ENCODE assay signal across 8 mouse cellular contexts in genomic region chr5:75155741-75156553, GRCm38 (mm10). TPM values are rescaled to one million over a fixed set of nuclear protein-coding genes. Genes with fewer than 3 reads are reported as not detected.
DNase-seq lines count a peak whose midpoint lies in the region; ATAC-seq and TF ChIP-seq lines count a peak whose summit lies in the region.

No protein-coding gene starts in this region.

- H3K4me1 ChIP-seq in bone marrow macrophage, adult 2 months (ENCODE audit: control insufficient read depth, insufficient read depth, low read length) = peaks cover 9% of the 10 kb centered on the region; the same call in 1 of the 2 replicates
- H3K4me1 ChIP-seq in embryonic facial prominence, embryonic 15.5 days = peaks cover 33% of the 10 kb centered on the region
- peaks cover 46% of the 10 kb centered on the region for H3K4me1 ChIP-seq in heart, embryonic 13.5 days
- H3K4me1 ChIP-seq in kidney, embryonic 16.5 days (ENCODE audit: insufficient read depth, low read length) = peaks cover 19% of the 10 kb centered on the region
- H3K4me1 ChIP-seq in liver, embryonic 12.5 days = 0 out of 2 replicates have a peak, but pooled peaks cover 18% of the 10 kb centered on the region
- peaks cover 15% of the 10 kb centered on the region; the same call in 1 of the 2 replicates for H3K4me1 ChIP-seq in stomach, embryonic 14.5 days (ENCODE audit: control insufficient read depth, insufficient read depth, low read length)

- under 1% methylated on average over 51 of the region's 52 CpGs for WGBS in embryonic facial prominence, embryonic 15.5 days
- under 1% methylated on average over 52 of the region's 52 CpGs for WGBS in heart, embryonic 13.5 days
- under 1% methylated on average over 51 of the region's 52 CpGs for WGBS in kidney, embryonic 16.5 days
- WGBS in liver, embryonic 12.5 days (ENCODE audit: insufficient replicate concordance) = under 1% methylated on average over 52 of the region's 52 CpGs
- under 1% methylated on average over 49 of the region's 52 CpGs for WGBS in stomach, embryonic 14.5 days

- no peak for TF ChIP-seq POLR2A in bone marrow macrophage, adult 2 months (IDR thresholded peaks at IDR 0.05; ENCODE audit: borderline replicate concordance, low read depth, low read length)

- peaks cover 17% of the 10 kb centered on the region for H3K27me3 ChIP-seq in embryonic facial prominence, embryonic 15.5 days
- peaks cover 46% of the 10 kb centered on the region for H3K27me3 ChIP-seq in heart, embryonic 13.5 days (replicated peaks)
- H3K27me3 ChIP-seq in kidney, embryonic 16.5 days (ENCODE audit: insufficient read depth, low read length) = peaks cover 32% of the 10 kb centered on the region
- H3K27me3 ChIP-seq in liver, embryonic 12.5 days (replicated peaks) = peaks cover 84% of the 10 kb centered on the region
- H3K27me3 ChIP-seq in stomach, embryonic 14.5 days (ENCODE audit: control insufficient read depth, insufficient read depth, low read length) = no peaks in the 10 kb centered on the region

- peak; percentile 53 to 56 for DNase-seq in B cell, adult 2 months
- DNase-seq in natural killer cell, adult 2 months (ENCODE audit: low spot score in 2 of 2) = peak; percentile 45 to 58

- peak overlapping the region; percentile 8 for H3K4me3 ChIP-seq in bone marrow macrophage, adult 2 months (ENCODE audit: insufficient read depth, low read length)
- H3K4me3 ChIP-seq in embryonic facial prominence, embryonic 15.5 days (replicated peaks) = peak overlapping the region; percentile 66
- peak overlapping the region; percentile 62 for H3K4me3 ChIP-seq in heart, embryonic 13.5 days
- H3K4me3 ChIP-seq in kidney, embryonic 16.5 days (ENCODE audit: low read length) = peak overlapping the region; percentile 64
- H3K4me3 ChIP-seq in liver, embryonic 12.5 days = peak overlapping the region; percentile 43
- H3K4me3 ChIP-seq in stomach, embryonic 14.5 days (ENCODE audit: low read depth, low read length) = peak overlapping the region; percentile 63

- ATAC-seq in embryonic facial prominence, embryonic 15.5 days (ENCODE audit: insufficient number of reproducible peaks, low FRiP score, low TSS enrichment, low read depth) = peak; percentile 79
- ATAC-seq in heart, embryonic 13.5 days (ENCODE audit: extremely low read depth, insufficient number of reproducible peaks, low FRiP score, low TSS enrichment) = peak; percentile 40; the same call in 1 of the 2 replicates
- peak; percentile 91 for ATAC-seq in kidney, embryonic 16.5 days (ENCODE audit: low FRiP score, low TSS enrichment)
- peak; percentile 70 for ATAC-seq in liver, embryonic 12.5 days
- peak; percentile 77 for ATAC-seq in stomach, embryonic 14.5 days (ENCODE audit: insufficient number of reproducible peaks, insufficient read depth, low FRiP score, low read depth)

- peak; percentile 41 for TF ChIP-seq CTCF in bone marrow macrophage, adult 2 months (IDR thresholded peaks at IDR 0.05; ENCODE audit: low read depth, low read length)

- 0 out of 2 replicates have a peak, but pooled peaks cover 1% of the 10 kb centered on the region for H3K36me3 ChIP-seq in embryonic facial prominence, embryonic 15.5 days
- H3K36me3 ChIP-seq in heart, embryonic 13.5 days = no peaks in the 10 kb centered on the region
- no peaks in the 10 kb centered on the region for H3K36me3 ChIP-seq in kidney, embryonic 16.5 days (ENCODE audit: insufficient read depth, low read length)
- H3K36me3 ChIP-seq in liver, embryonic 12.5 days = no peaks in the 10 kb centered on the region
- H3K36me3 ChIP-seq in stomach, embryonic 14.5 days (ENCODE audit: control insufficient read depth, insufficient read depth, low read length) = peaks cover 4% of the 10 kb centered on the region; the same call in 1 of the 2 replicates

- H3K27ac ChIP-seq in bone marrow macrophage, adult 2 months (ENCODE audit: insufficient read depth, low read depth, low read length) = no peak overlapping the region
- H3K27ac ChIP-seq in embryonic facial prominence, embryonic 15.5 days (replicated peaks) = peak overlapping the region; percentile 88
- peak overlapping the region; percentile 69 for H3K27ac ChIP-seq in heart, embryonic 13.5 days (replicated peaks)
- peak overlapping the region; percentile 41 for H3K27ac ChIP-seq in kidney, embryonic 16.5 days (ENCODE audit: low read length)
- no peak overlapping the region for H3K27ac ChIP-seq in liver, embryonic 12.5 days
- H3K27ac ChIP-seq in stomach, embryonic 14.5 days (ENCODE audit: low read length) = peak overlapping the region; percentile 77

- H3K4me2 ChIP-seq in embryonic facial prominence, embryonic 15.5 days (replicated peaks) = peak overlapping the region; percentile 81
- peak overlapping the region; percentile 92 for H3K4me2 ChIP-seq in heart, embryonic 13.5 days
- H3K4me2 ChIP-seq in kidney, embryonic 16.5 days (replicated peaks; ENCODE audit: low read depth, low read length) = peak overlapping the region; percentile 94
- H3K4me2 ChIP-seq in liver, embryonic 12.5 days = peak overlapping the region; percentile 67
- H3K4me2 ChIP-seq in stomach, embryonic 14.5 days (replicated peaks; ENCODE audit: low read depth, low read length) = peak overlapping the region; percentile 88

- H3K9me3 ChIP-seq in embryonic facial prominence, embryonic 15.5 days (replicated peaks) = no peaks in the 10 kb centered on the region
- H3K9me3 ChIP-seq in heart, embryonic 13.5 days = no peaks in the 10 kb centered on the region
- no peaks in the 10 kb centered on the region for H3K9me3 ChIP-seq in kidney, embryonic 16.5 days (ENCODE audit: low read length)
- H3K9me3 ChIP-seq in liver, embryonic 12.5 days (replicated peaks) = no peaks in the 10 kb centered on the region
- no peaks in the 10 kb centered on the region for H3K9me3 ChIP-seq in stomach, embryonic 14.5 days (ENCODE audit: control insufficient read depth, low read depth, low read length)

- H3K9ac ChIP-seq in embryonic facial prominence, embryonic 15.5 days = peak overlapping the region; percentile 59
- peak overlapping the region; percentile 88 for H3K9ac ChIP-seq in heart, embryonic 13.5 days
- peak overlapping the region; percentile 69 for H3K9ac ChIP-seq in kidney, embryonic 16.5 days (replicated peaks; ENCODE audit: low read length)
- peak overlapping the region; percentile 19; the same call in 1 of the 2 replicates for H3K9ac ChIP-seq in liver, embryonic 12.5 days
- H3K9ac ChIP-seq in stomach, embryonic 14.5 days (replicated peaks; ENCODE audit: low read depth, low read length) = peak overlapping the region; percentile 69

RNA-seq across cellular contexts. Expression of gene Pdgfra, which starts 3.9 kb away (rescaled TPM):
- 0.23 and 0.27 TPM in 2 replicates for polyA plus RNA-seq in bone marrow macrophage, adult 2 months (2012; ENCODE audit: insufficient read depth, insufficient read length, missing spikeins)
- polyA plus RNA-seq in embryonic facial prominence, embryonic 15.5 days (2015; fragmentation: Nextera tagmentation; extraction: Ambion mirVana) = 64.9 and 65.0 TPM in 2 replicates
- 16.6 and 20.7 TPM in 2 replicates for polyA plus RNA-seq in heart, embryonic 13.5 days (2015; fragmentation: Nextera tagmentation; extraction: Ambion mirVana)
- 47.1 and 47.9 TPM in 2 replicates for polyA plus RNA-seq in kidney, embryonic 16.5 days (2015; fragmentation: Nextera tagmentation; extraction: Ambion mirVana)
- polyA plus RNA-seq in liver, embryonic 12.5 days (2016; fragmentation: Nextera tagmentation; extraction: Ambion mirVana) = 7.9 and 10.4 TPM in 2 replicates
- 56.3 and 57.7 TPM in 2 replicates for polyA plus RNA-seq in stomach, embryonic 14.5 days (2014; fragmentation: Nextera tagmentation; extraction: Ambion mirVana)

Comparison
In these comparisons a context has a peak if more than half of its experiments do, and no peak if none do; other contexts are left out.
1. H3K27ac ChIP-seq: peak in embryonic facial prominence, embryonic 15.5 days (single experiment), heart, embryonic 13.5 days (single experiment), kidney, embryonic 16.5 days (single experiment) and stomach, embryonic 14.5 days (single experiment); none in bone marrow macrophage, adult 2 months (single experiment) and liver, embryonic 12.5 days (single experiment).
2. H3K4me3 ChIP-seq: peak in every context shown above with its lines; median percentile 66 in embryonic facial prominence, embryonic 15.5 days; 64 in kidney, embryonic 16.5 days; 63 in stomach, embryonic 14.5 days; 62 in heart, embryonic 13.5 days; 43 in liver, embryonic 12.5 days; 8 in bone marrow macrophage, adult 2 months.
3. ATAC-seq: peak in every context shown above with its lines; median percentile 91 in kidney, embryonic 16.5 days; 79 in embryonic facial prominence, embryonic 15.5 days; 77 in stomach, embryonic 14.5 days; 70 in liver, embryonic 12.5 days; 40 in heart, embryonic 13.5 days.
4. H3K9ac ChIP-seq: peak in every context shown above with its lines; median percentile 88 in heart, embryonic 13.5 days; 69 in kidney, embryonic 16.5 days; 69 in stomach, embryonic 14.5 days; 59 in embryonic facial prominence, embryonic 15.5 days; 19 in liver, embryonic 12.5 days.
5. Peak in every context shown above with its lines, with median percentiles within 50 percentile points of each other: H3K4me2 ChIP-seq.